Mouse (Mus musculus) cerebellum, postnatal 4 days (tissue): ENCODE results near the gene Spg21.

Experiments
- DNase-seq, 2 experiments: peaks; one replicate each; pipeline ENCODE4 v3.0.0; 2022; ENCODE audit warnings: low spot score in 2 of 2, mixed read lengths in 1 of 2

Spg21 gene

DNA sequence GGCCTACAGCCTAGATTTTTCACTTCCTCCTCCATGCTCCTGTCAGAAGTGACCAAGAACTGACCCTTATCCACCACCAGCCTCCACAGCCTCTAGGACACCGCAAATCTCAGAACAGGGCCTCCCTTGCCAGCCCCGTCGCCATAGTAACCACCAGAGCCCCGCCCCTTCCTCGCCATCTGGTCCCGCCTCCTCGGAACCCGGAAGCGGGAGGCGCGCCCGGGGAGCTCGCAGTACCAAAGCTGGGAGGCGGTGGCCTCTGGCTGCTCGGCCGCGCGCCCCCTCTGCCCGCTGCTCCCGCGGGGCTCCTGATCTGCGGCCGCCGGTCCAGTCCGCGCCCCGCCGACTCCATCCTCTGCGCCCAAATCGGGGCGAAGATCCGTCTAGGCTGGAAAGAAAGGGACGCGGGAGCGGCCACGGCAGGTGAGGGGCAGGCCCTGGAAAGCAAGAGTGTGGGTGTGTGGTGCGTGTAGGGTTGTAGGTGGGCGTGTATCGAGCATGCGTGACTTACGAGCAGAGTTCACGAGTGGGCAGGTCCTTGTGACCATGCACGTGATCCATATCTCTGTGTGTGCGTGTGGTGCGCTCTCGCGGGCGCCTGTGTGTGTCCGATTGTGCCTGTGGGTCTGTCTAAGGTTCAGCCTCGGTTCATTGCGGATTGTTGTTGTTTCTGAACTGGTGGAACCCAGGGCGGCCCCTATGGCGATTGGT lies at the start of gene Spg21:
TSS of gene Spg21 (plus strand) at position 216 of the 711 bp plus-strand sequence.
- DNase-seq = peak; percentile 93 to 97

DNA sequence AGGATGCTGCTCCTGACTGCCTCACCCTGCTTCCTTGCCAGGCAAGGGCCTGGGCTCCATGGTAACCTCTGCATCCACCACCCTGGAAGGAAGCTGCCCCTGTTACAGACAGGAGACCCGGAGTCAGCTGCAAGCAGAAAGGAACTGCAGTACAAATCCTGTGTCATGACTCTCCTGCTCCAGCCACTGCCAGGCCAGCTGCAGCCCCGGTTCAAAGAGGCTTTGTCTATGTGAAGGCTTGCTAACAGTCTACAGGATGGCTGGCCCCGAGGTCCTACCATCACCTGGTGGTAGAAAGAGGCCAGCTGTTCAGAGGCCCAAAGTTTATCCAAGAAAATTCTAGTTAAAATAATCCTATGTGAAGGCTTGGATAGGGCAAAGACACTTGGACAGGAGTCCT lies 49.4 kb upstream of the Spg21 start:
- DNase-seq = no peak

DNA sequence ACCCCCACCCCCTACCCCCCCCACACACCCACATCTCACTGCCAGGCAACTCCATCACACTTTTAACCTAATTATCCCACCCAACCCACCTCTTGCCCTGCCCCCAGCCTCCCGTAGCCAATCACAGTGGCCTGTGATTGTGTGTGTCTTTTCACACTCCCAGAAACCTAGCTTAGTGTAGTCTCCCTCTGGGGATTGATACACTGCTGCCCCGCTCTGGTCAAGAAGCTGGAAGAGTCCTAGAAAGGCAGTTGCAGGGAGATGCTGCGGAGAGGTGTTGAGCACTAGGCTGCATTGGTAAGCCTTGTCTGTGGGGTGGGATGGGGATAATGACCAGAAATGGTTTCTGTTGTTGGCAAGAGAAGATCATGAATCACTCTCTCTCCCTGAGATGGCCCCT lies 43.0 kb upstream of the Spg21 start:
- no peak for DNase-seq

DNA sequence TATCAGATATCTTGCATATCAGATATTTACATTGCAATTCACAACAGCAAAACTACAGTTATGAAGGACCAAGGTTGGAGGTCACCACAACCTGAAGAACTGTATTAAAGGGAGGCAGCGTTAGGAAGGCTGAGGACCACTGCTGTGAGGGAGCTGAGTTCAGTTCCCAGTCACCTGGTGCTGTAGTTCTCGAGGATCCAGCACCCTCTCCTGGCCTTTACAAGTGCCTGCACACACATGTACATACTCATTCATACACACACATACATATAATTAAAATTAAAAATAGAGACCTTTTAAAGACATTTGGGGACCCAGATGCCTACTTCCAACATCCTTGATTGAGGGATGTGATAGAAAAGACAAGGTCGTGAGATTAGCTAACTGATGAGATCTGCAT lies 41.1 kb upstream of the Spg21 start:
- no peak for DNase-seq

DNA sequence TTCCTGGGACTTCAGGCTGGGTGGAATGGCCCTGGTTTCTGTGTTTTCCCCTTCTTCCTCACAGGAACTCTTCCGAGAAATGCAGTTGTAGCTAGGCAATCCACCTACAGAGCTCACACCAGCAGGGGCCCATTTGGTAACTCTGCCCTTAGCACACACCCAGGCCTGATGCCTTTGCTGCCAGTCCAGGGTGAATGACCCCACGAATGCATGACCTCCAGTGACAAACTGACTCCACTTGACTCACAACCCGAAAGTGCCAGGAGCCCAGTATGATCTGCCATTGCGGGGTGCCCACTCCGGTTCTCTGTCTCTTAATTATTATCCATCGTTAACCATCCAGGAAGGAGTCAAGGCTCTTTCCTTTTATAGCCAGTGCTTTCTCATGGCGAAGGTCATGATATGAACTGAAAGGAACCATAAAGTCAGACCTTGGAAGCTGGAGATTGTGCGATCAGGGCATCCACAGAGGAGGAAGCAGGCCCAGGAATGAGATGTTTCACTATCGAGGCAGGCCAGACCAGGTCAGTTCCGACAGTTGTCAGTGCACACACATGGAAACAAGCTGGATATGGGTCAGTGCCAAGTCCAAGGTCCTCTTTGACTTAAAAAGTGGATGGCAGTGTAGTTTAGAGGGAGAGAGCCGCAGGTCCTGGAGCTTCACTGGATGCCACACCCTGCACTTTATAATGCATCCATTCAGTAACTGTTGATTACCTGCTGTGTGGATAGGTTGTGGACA lies 37.8 kb upstream of the Spg21 start, which contains the start of gene Slc51b:
TSS of gene Slc51b (minus strand) at position 196 of the 742 bp plus-strand sequence.
- DNase-seq = no peak

DNA sequence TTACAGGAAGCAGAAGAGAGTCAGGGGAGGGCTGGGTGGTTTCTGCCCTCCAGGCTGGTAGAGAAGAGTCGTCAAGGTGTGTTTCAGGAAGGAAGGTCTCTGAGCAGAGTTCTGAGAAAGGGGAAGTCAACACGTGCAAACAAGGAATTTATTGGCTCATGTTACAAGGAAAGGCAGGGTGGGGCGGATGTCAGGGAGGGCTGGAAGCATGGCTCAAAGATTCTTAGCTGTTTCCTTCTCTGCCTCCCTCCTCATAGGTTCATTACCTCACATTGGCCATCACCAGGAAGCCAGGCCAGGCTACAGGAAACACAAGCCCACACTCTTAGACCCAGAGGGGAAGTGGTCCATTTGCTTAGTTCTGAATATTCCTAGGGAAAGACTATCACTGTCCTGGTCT lies 36.4 kb upstream of the Spg21 start:
- no peak for DNase-seq

DNA sequence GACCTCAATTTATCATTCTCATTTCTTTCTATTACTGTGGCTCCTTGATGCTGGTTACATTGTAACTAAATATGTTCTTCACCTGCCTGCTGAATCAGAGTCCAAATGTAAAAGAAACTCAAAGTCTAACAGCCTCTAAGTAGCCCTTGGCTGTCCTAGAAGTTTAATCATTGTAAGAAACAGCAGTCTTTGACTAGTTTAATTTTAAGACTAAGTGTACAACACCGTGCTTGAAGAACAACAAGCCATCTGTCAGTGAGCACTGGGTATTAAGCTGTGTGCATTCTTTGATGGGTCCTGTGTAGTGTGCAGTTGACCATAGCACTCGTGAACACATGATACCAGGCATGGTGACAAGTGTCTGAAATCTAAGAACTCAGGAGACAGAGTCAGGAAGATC lies 33.2 kb upstream of the Spg21 start:
- DNase-seq = no peak

DNA sequence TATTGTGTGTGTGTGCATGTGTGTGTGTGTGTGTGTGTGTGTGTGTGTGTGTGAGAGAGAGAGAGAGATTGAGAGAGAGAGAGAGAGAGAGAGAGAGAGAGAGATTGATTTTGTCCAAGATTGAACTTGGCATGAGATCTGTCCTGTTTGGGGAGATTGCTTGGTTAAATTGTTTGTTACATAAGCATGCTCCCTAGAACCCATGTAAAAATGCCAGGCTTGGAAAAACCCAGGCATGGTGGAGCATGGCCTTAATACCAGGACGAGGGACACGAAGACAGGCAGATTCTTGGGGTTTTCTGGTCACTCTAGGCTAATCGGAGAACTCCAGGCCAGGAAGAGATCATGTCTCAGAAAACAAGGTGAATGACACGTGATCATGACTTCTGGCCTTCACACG lies 32.7 kb upstream of the Spg21 start:
- no peak for DNase-seq

DNA sequence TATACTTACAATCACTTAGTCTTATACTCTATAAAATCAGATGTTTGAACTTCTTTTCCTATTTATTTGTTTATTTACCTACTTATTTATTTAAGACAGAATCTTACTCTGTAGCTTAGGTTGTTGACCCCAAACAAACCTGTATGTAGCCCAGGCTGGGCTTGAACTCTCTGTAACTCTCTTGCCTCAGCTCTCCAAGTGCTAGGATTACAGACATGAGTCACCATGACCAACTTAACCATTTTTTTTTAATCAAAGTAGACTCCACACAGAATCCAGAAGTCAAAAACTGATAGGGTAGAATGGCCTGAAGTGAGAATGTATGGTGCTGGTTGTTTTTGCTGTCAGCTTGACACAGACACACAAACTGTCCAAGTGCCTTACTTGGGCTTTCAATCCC lies 30.3 kb upstream of the Spg21 start:
- no peak for DNase-seq

DNA sequence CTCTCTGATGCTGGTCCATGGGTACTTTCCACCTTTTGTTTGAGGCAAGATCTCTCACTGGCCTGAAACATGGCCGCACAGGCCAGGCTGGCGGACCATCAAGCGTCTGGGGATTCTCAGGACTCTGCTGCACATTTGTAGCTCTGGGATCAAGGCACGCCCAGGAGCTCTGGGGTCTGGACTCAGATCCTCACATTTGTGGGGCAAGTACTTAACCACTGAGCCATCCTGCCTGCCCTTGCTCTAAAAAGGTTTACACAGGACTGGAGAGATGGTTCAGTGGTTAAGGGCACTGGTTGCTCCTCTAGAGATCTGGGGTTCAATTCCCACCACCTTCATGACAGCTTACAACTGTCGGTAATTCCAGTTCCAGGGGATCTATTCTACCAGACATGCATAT lies 29.8 kb upstream of the Spg21 start:
- no peak for DNase-seq

DNA sequence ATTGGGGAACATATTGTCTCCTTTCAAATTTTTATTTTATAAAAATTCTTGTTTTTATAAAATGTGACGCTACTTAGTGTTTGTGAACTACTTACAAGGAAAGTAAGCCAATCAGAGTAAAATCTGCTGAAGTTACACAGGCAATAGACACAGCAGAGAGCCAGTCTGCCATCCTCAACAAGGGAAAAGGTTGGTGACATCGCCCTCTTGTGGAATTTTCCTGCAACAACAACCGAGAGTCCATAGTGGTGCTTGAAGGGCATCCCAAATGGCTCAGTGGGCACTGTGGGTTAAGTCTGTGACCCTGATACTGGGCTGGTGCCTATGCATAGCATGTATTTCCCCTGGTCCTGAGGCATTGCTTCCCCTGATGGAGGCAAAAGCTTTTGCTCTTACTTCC lies 28.5 kb upstream of the Spg21 start:
- peak; percentile 76 to 90 for DNase-seq

DNA sequence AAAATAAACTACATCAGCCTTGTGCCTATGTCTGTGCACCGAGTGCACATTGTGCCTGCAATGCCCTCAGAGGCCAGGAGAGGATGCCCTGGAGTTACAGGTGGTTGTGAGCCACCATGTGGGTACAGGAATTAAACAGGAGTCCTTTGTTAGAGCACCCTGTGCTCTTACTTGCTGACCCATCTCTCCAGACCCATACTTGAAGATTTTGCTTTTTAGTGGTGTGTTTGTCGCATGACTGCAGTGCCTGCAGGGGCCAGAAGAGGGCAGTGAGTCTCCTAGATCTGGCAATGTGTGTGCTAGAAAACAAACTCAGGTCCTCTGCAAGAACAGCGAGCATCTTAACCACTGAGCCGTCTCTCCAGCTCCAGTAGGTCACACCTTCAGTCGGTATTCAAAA lies 26.6 kb upstream of the Spg21 start:
- DNase-seq = peak; percentile 38 to 56

DNA sequence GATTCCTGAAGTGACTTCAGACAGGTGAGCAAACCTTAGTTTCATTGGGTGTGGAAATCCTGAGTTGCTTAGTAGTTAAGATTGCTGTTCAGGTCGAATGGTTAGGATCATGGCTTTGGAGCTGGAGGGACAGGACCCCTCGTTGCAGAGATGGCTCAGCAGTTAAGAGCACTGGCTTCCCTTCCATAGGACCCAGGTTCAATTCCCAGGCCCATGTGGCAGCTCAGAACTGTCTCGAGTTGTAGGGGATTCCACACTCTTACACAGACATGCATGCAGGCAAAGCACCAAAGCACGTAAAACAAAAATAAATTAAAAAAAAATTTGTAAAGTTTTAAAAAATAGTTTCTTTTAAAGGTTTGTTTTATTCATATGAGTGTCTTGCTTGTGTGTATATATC lies 25.5 kb upstream of the Spg21 start:
- DNase-seq = no peak

DNA sequence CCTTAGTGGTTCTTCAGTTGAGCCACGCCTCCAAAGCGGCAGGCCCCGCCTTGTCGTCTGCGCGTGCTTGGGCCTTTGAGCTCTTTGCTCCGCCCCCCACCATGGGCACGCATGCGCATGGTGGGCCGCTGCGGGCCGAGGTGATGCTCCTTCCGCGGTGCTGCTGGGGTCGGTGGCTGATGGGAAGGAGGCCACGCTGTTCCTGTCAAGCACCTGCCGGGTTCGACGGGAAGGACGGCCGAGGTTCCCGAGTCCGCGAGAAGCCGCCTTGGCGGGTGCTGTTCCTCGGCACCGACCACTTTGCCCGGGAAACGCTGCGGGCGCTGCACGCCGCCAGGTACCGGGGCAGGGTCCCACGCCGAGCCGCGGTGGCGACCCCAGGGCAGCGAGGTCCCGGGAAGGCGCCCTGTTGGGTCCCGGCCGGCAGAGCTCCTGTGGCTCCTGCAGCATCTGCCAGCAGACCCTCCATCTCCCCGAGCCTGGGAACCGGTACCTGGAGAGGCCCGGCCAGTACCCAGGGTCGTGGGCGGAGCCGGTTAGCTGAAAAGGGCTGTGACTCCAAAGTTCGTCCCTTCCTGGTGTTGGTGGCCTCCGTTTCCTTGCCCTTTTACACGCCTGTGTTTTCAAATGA lies 25.0 kb upstream of the Spg21 start, which contains the start of gene Mtfmt:
TSS of gene Mtfmt (plus strand) at position 112 of the 631 bp plus-strand sequence.
- peak; percentile 82 to 91 for DNase-seq

DNA sequence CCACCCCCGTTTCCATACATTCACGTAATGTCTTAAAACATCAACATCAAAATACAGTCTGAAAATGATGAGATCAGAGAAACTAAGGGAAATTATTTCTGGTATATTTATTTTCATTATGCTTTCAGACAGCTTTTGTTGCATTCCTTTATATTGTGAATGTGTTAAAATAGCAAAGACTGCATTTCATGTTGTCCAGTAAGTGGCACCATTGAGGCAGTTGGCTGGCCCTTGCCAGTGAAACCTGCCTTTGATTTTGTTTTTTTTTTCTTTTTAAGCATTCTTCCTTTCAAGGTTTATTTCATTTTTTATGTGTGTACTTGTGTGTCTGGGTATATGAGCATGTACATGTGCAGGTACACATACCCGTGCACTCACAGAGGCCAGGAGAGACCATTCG lies 16.1 kb upstream of the Spg21 start:
- no peak for DNase-seq

DNA sequence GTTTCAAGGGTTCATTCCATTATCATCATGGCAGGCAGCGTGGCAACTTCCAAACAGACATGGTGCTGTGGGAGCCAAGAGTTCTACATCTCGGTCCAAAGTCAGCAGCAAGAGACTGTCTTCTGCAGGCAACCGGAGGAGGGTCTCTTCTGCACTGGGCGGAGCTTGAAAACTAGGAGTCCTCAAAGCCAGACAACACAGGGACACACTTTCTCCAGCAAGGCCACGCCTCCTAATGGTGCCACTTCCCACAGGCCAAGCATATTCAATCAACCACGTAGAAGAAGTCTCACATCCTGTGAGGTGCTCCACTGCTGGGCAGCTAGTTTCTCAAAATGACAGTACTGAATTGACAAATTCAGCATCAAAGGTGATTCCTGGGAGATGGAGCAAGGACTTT lies 12.8 kb upstream of the Spg21 start:
- no peak for DNase-seq

DNA sequence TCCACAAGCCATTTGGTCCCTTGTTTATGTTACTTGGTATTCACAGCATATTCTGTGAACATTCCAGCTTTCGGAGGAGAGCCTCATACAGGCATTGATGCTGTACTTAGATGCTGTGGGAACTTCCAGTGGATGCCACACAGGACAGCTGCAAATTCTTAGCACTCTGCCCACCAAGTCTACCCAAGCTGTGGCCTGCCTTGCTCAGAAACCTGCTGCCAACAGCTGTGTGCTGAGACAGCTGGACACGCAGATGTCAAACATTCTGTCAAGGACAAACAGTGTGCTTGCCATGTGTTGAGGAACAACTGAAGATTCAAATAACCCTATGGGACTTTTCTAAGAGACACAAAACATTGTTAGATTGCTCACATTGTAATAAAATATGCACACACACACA lies 1.8 kb upstream of the Spg21 start:
- DNase-seq = no peak

DNA sequence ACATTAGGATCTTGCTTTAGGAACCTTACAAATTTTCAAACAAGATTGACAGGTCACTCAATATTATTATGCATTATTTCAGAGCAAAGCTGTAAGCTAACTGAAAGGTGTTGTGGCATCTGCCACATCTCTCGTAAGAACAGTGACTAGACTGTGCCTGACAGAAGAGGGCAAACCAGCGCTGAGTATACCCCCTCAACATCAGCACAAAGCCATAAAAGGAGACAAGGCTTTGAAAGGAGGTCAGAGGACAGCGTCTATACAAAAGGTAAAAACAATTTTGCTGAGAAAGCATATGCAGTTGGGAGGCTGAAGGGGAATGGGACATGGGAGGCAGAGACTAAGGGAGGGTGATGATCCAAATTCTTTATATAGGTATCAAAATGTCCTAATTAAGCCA lies 549 bp upstream of the Spg21 start:
- DNase-seq = no peak

DNA sequence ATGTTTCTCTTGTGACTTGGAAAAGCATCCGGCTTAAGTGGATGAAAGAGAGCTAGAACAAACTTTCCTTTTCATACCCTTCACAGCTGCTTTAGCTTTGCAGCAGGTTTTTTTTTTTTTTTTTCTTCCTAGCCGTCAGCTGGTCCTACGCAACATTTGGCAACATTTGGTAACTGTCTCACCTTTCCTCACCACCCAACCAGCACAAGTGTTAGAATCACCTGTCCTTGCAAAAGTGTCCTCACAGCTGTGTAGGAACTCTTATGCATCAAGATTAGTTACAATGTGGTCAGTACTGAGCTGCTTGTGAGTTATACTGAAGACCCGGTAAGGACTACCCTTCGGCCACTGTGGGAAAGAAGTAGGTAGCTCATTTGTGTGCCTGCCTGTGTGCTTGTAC lies 1.8 kb downstream of the Spg21 start:
- no peak for DNase-seq

DNA sequence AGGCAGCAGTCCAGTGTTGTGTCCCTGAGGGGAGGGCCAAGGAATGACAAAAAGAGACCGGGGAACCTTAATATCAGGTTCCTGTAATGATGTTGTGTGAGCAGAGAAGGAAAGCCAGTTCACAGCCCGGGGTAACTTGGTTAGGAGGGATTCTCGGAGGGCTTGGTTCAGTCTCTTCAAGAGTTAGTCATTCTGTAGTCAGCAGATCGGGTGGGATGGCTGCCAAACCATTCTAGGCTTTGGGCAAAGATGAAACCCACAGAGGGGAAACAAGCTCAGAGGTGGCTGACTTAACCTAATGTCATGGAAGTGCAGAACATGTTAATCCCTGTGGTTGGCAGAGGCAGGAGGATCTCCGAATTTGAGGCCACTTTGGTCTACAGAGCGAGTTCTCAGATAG lies 3.4 kb downstream of the Spg21 start:
- no peak for DNase-seq

DNA sequence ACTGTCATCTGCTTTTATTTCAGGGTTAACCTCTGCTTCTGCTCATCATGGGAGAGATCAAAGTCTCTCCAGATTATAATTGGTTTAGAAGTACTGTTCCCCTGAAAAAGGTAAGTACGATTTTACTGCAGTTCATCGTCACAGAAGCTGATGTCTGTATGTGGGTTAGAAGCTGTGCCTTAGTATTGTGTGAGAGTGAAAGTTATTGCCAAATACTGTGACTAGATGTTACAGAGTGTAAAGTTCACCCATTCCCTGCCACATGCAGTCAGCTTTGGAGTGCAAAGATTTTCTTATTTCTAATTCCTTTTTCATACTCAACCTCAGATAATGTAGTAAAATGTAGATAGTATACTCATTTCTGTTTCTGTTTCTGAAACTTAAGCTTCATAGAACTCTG lies 4.5 kb downstream of the Spg21 start:
- no peak for DNase-seq

DNA sequence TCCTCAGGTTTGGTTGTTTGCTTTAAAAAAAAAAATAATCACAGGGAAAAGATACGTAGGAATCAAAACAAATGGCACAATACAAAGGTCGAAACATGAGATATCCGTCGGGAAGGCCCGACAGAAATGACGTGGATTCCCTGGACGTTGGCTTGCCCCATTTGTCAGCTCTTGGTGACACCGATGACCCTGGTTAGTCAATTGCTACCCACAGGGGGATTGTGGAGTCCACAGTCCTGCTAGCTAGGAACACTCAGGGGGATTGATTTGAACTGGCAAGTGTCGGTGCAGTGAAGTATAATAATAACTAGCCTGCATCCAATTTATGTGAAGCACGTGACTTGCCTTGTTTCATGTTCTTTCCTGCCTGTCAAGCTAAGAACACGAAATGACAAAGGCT lies 6.9 kb downstream of the Spg21 start:
- DNase-seq = no peak

DNA sequence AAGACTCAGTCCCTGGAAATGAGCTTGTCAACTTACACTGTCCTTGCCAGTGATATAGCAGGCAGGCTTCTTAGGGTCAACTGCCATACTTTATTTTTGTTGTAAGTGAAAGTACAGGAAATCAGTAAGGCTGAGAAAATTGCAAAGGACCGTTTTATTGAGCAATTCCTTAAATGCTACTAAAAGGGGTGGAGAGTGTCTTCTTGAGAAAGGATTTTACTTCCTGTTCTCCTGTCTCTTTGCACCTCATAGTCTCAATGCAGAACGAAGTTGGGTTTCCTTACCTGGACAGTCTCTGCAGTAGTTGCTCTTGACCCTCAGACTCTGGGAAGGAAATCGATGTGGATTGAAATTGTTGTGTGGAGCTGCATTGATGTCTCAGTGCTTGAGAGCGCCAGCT lies 12.0 kb downstream of the Spg21 start:
- no peak for DNase-seq
